Mouse (Mus musculus) liver, adult 2 months (tissue): ENCODE data around the gene Cpn2. TPM values are rescaled to one million over a fixed set of nuclear protein-coding genes. Genes with fewer than 3 reads are reported as not detected.

Experiments used
- DNase-seq: peaks from one replicate; pipeline ENCODE4 v3.0.0-alpha.2; 2011; ENCODE audit warnings: low read depth, low spot score; ENCODE audit errors: extremely low read depth
- H3K27ac ChIP-seq: fragments of 200-500 bp; replicated peaks from 2 replicates; pipeline ENCODE4 v1.5.1; 2012; ENCODE audit warnings: low read depth, mild to moderate bottlenecking, control low read depth, inconsistent platforms, low read length; ENCODE audit not compliant: insufficient read depth
- H3K27me3 ChIP-seq: fragments of 200-500 bp; 2 replicates; pipeline ENCODE4 v1.6.1; 2012; ENCODE audit warnings: mild to moderate bottlenecking, moderate library complexity, low read length, inconsistent platforms; ENCODE audit not compliant: control insufficient read depth, insufficient read depth
- H3K36me3 ChIP-seq: fragments of 200-500 bp; 2 replicates; pipeline ENCODE4 v1.6.1; 2012; ENCODE audit warnings: low read length, inconsistent platforms; ENCODE audit not compliant: control insufficient read depth, insufficient read depth
- H3K4me1 ChIP-seq: fragments of 200-500 bp; 2 replicates; pipeline ENCODE4 v1.6.1; 2011; ENCODE audit warnings: low read length; ENCODE audit not compliant: control insufficient read depth, insufficient read depth
- H3K4me3 ChIP-seq: fragments of 200-500 bp; 2 replicates; pipeline ENCODE4 v1.5.1; 2011; ENCODE audit warnings: low read depth, mild to moderate bottlenecking, control low read depth, low read length, moderate library complexity; ENCODE audit not compliant: insufficient read depth
- H3K79me2 ChIP-seq: fragments of 200-500 bp; 2 replicates; pipeline ENCODE4 v1.6.1; 2012; ENCODE audit warnings: inconsistent platforms, mild to moderate bottlenecking, low read length, moderate library complexity; ENCODE audit not compliant: control insufficient read depth, insufficient read depth
- H3K9ac ChIP-seq: fragments of 200-500 bp; 2 replicates; pipeline ENCODE4 v1.6.1; 2012; ENCODE audit warnings: low read depth, mild to moderate bottlenecking, control low read depth, inconsistent platforms, low read length
- CTCF ChIP-seq: fragments of 200-500 bp; IDR thresholded peaks from 2 replicates; pipeline ENCODE4 v1.5.1; 2011; ENCODE audit warnings: low read depth, low read length, control low read depth
- POLR2A ChIP-seq: fragments of 200-500 bp; IDR thresholded peaks from 2 replicates; pipeline ENCODE4 v1.6.1; 2011; ENCODE audit warnings: low read length, control low read depth; ENCODE audit not compliant: insufficient read depth; ENCODE audit errors: extremely low read depth
- WGBS: fragments of 180-500 bp; shearing (Covaris S2); methylation state at CpG from one replicate; pipeline ENCODE4 v1.1.7; 2018; 5-methylcytosine and 5-hydroxymethylcytosine counted together
- polyA plus RNA-seq: library from polyadenylated mRNA; depleted of rRNA; stranded (reverse); fragments of >200 nt; gene quantifications from 2 replicates; pipeline ENCODE4 v1.2.3, GENCODE M21; 2012
- total RNA-seq: library from RNA; depleted of rRNA; stranded (reverse); fragments of >200 nt; gene quantifications from 2 replicates; pipeline ENCODE4 v1.2.3, GENCODE M21; 2014

Cpn2 gene
- total and polyA plus RNA-seq, 2 experiments: 137 to 263 TPM

GRCm38 (mm10) chr16:30302686-30303085 is 35.4 kb upstream of the Cpn2 start:
- 88% methylated on average over 6 of the region's 6 CpGs for WGBS
- no peak for DNase-seq
- no peak overlapping the region for H3K9ac ChIP-seq
- no peaks in the 10 kb centered on the region for H3K4me1 ChIP-seq
- no peak overlapping the region for H3K4me3 ChIP-seq
- H3K36me3 ChIP-seq: no peaks in the 10 kb centered on the region
- H3K79me2 ChIP-seq: no peaks in the 10 kb centered on the region
- no peak overlapping the region for H3K27ac ChIP-seq
- no peaks in the 10 kb centered on the region; the same call in 1 of the 2 replicates for H3K27me3 ChIP-seq
- TF ChIP-seq CTCF: no peak
- no peak for TF ChIP-seq POLR2A

- Histone ChIP-seq H3K79me2 (no peaks in the 10 kb centered on the region), H3K36me3 (no peaks in the 10 kb centered on the region), H3K27ac (no peak overlapping the region), H3K4me1 (no peaks in the 10 kb centered on the region), H3K4me3 (no peak overlapping the region), H3K9ac (no peak overlapping the region), H3K27me3 (no peaks in the 10 kb centered on the region; the same call in 1 of the 2 replicates)
- DNase-seq: no peak
- TF ChIP-seq CTCF: no peak
- TF ChIP-seq POLR2A: no peak
- WGBS: 62% methylated on average over 10 of the region's 10 CpGs
Measured at GRCm38 (mm10) chr16:30299711-30300277, 32.5 kb upstream of the Cpn2 start.

DNA sequence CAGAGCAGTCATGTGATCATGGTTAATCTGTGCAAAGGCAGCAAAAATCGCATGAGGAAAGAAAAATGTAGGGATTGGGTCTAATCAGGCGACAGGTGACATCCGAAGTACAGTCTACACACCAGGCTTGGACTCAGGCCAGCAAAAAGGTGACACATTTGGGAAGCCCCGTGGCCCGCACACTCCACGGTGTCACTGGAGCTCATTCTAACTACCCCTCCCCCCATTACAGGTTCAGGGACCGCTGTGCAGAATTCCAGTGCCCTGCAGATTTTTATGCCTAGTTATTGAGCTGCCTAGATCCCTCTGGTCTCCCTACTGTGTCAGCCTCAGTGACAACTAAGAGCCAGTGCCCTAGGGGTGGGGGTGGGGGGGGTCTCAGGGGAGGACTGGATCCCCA is 30.2 kb upstream of the Cpn2 start:
- Histone ChIP-seq H3K9ac (no peak overlapping the region), H3K4me1 (no peaks in the 10 kb centered on the region), H3K4me3 (no peak overlapping the region), H3K79me2 (no peaks in the 10 kb centered on the region), H3K36me3 (no peaks in the 10 kb centered on the region), H3K27me3 (no peaks in the 10 kb centered on the region; the same call in 1 of the 2 replicates), H3K27ac (no peak overlapping the region)
- WGBS: 85% methylated on average over 7 of the region's 7 CpGs
- TF ChIP-seq POLR2A (no peak), CTCF (no peak)
- no peak for DNase-seq

DNA sequence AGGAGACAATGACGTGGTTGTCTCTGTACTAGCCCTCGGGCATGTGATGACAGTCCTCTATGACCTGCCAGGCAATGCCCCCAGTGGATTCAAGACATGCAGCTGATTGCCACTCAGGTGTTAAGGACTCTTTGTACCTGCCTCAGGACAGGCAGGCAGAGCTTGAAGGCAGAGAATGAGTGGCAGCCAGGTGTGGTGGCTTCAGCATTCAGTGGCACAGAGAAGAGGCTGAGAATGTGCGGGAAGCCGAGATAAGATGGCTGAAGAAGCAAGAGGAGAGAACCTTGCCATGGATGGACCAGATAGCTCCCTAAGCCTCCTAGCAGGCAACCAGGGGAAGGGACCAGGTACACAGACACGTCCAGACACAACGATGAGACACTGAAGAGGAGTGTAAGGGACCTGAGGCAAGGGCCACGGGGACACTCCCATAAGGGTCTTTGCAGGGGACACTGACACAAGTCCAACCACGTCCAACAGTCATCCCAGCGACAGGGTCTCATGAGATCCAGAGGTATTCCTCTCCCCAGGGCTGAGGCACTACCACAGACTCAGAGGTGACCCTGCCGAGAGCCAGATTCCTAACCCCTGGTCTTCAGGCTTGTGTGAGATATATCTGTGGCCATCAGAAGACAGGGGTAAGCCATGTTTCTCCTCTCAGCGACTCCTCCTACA is 29.4 kb upstream of the Cpn2 start:
- Histone ChIP-seq H3K36me3 (no peaks in the 10 kb centered on the region), H3K27me3 (no peaks in the 10 kb centered on the region; the same call in 1 of the 2 replicates), H3K4me1 (no peaks in the 10 kb centered on the region), H3K9ac (no peak overlapping the region), H3K27ac (no peak overlapping the region), H3K4me3 (no peak overlapping the region), H3K79me2 (no peaks in the 10 kb centered on the region)
- no peak for DNase-seq
- WGBS: 89% methylated on average over 11 of the region's 11 CpGs
- TF ChIP-seq CTCF: no peak
- no peak for TF ChIP-seq POLR2A

- Histone ChIP-seq H3K27me3 (no peaks in the 10 kb centered on the region), H3K4me3 (no peak overlapping the region), H3K36me3 (no peaks in the 10 kb centered on the region), H3K4me1 (no peaks in the 10 kb centered on the region), H3K9ac (no peak overlapping the region), H3K27ac (no peak overlapping the region), H3K79me2 (no peaks in the 10 kb centered on the region)
- 89% methylated on average over 7 of the region's 7 CpGs for WGBS
- TF ChIP-seq CTCF (no peak), POLR2A (no peak)
- DNase-seq: no peak
Measured at GRCm38 (mm10) chr16:30295106-30295505, 27.8 kb upstream of the Cpn2 start.

- no peaks in the 10 kb centered on the region for H3K27me3 ChIP-seq
- H3K36me3 ChIP-seq: no peaks in the 10 kb centered on the region
- no peak for TF ChIP-seq POLR2A
- no peak for TF ChIP-seq CTCF
- 94% methylated on average over 6 of the region's 6 CpGs for WGBS
- H3K9ac ChIP-seq: no peak overlapping the region
- no peaks in the 10 kb centered on the region for H3K4me1 ChIP-seq
- H3K79me2 ChIP-seq: no peaks in the 10 kb centered on the region
- H3K27ac ChIP-seq: no peak overlapping the region
- no peak overlapping the region for H3K4me3 ChIP-seq
- no peak for DNase-seq
Measured at GRCm38 (mm10) chr16:30290436-30290835, 23.1 kb upstream of the Cpn2 start.
